Mouse (Mus musculus) c-Kit-positive CD71-positive TER-119-positive erythroid progenitor cells, embryonic 14.5 days (primary cell): ENCODE measurements at regions not wholly inside any gene's neighbourhood (a gene's known extent, or its start where the extent isn't known, plus 50 kb on each side); places are given as distances from the start of the nearest gene placed in this dataset.

Experiments
- DNase-seq: peaks from one replicate; pipeline ENCODE4 v3.0.0-alpha.2; 2013; ENCODE audit warnings: low spot score

GRCm38 (mm10) chr16:88412287-88412686 is 94.5 kb downstream of the Cldn17 start:
- no peak for DNase-seq

GRCm38 (mm10) chr16:88408144-88408543 is 98.6 kb downstream of the Cldn17 start:
- DNase-seq, result no peak

DNA sequence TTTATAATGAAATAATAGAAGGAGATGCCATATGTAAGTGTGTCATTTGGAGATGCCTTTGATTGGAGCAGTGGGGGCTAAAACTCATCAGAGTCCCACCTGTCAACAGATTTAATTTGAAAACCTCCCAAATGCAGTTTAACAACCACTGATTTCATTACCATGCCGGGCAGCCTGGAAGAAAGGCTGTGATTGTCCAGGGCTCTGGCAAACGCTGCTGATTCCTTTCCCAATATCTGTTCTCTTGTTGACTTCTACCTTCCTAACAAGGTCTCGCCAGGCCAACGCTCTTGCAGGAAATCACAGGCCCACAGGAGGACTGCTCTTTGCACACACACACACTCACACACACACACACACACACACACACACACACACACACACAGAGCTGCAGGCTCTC is 102.4 kb downstream of the Cldn17 start:
- DNase-seq, result no peak

- DNase-seq, result no peak
These were observed 106.9 kb downstream of the Cldn17 start for GRCm38 (mm10) chr16:88399881-88400280.

DNA sequence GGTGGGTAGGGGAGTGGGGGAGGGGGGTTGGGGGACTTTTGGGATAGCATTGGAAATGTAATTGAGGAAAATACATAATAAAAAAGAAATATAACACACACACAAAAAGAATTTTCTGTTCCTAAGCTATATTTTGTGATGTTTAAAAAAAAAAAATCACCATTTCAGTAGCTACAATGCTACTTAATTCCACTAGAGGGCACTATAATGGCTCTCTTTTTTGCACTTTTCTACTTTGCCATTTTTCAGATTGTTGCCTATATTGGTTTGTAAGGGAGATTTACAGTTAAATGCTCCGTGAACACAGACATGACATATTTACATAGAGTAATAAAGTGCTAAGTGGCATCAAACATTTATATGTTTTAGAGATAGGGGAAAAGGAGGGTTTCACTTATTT is 102.7 kb upstream of the Grik1 start:
- DNase-seq, result no peak

DNA sequence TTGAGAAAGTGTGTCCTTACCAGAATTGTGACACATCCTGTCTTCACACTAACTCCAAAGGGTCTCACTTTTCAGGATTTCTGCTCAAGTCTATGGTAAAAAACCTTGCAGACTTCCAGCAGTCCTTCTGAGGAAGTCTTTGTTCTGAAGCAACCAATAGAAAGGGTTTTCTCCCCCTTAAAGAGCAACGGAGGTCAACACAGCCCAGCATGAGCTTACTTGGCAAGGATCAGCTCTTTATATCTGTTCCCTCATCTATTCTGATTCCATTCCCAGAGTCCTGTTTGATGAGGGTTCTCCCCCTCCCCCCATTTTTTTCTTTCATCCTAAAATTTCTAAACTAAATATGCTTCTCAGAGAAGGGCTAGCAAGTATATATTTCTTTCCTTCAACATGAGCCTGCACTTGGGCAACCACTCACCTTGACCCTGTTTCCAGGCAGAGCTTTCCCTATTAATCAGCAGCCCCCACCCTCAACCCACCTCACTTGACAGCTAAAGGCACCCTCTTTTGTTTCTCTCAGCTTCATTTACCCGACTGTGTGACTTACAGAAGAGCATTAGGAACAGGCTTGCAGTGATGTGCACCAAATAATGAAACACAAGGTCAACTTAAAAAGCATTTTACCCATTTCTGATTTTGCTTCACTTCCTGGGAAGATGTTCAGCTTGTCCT is 91.7 kb upstream of the Grik1 start:
- DNase-seq, result no peak

DNA sequence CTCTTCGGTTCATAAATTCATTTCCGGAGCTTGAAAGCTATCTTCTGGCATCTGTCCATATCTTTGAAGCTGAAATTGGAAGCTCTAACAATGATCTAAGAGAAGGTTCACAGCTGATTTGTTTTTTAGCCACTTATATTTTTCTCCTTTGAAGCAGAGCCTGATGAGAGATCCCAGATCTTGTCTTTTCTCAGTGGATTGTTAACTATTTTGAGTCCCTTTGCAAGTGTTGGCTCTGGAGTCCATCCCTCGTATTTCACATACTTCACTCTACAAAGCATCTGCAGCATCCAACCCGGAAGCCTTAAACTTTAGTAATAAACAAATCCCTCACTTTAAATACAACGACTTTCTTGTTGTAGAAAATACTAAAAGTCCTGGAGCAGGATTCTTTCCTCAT is 85.6 kb upstream of the Grik1 start:
- DNase-seq, result no peak

- no peak for DNase-seq
These were observed 84.5 kb upstream of the Grik1 start for GRCm38 (mm10) chr16:88374612-88375011.

DNA sequence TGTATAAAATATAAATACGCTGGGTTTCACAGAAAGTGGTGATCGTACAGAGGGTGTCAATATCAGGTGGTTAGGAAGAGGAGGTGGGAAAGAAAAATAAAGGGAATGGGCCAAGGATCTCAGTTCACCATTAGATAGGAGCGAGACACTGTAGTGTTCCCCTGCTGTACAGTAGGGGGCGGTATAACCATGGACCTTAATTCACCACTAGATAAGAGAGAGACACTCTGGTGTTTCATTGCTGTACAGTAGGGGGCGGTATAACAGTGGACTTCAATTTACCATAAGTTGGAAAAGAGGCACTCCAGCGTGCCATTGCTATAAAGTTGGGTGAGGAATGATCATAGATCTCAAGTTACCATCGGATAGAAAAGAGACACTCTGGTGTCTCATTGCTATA is 82.0 kb upstream of the Grik1 start:
- DNase-seq, result peak; percentile 11

DNA sequence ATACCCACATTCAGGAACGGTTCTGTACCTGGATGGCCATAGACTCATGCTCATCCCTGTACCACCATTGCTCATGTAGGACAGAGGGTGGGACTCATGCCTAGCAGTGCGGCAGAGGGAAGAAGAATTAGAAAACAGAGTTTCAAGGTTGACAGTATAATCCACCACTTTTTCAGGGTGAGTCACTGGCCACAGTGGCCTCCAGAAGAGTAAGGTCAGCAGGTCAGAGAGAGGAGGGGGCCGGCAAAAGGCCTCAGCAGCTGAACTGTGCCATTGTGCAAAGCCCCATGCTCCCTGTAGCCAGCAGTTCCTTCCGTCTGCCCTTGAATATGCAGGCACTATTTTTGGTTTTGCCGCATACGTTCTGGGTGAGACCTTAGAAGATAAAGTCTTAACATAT is 78.1 kb upstream of the Grik1 start:
- no peak for DNase-seq

GRCm38 (mm10) chr16:88367162-88367561 is 77.1 kb upstream of the Grik1 start:
- DNase-seq, result no peak

- no peak for DNase-seq
These were observed 70.0 kb upstream of the Grik1 start for GRCm38 (mm10) chr16:88360081-88360480.
